Mouse (Mus musculus): ENCODE results near the gene Sema4b.

GRCm38 (mm10) chr7:80138375-80138774 is 48.3 kb upstream of the Sema4b start:
- no peak for TF ChIP-seq CTCF (IDR thresholded peaks at IDR 0.05; ENCODE audit: control insufficient read depth, insufficient read depth, insufficient replicate concordance, low read depth, low read length)
- TF ChIP-seq POLR2A (IDR thresholded peaks at IDR 0.05; ENCODE audit: control insufficient read depth, low read depth, low read length), result no peak

Measured in testis, adult 2 months (tissue).